Mouse (Mus musculus) forebrain, embryonic 12.5 days (tissue): ENCODE measurements at regions not wholly inside any gene's neighbourhood (a gene's known extent, or its start where the extent isn't known, plus 50 kb on each side); places are given as distances from the start of the nearest gene placed in this dataset.
"Not testable (repeated sequence)": the region's sequence is repeated elsewhere in the genome, so short reads cannot be mapped to it uniquely, and the experiment has no call there.

ENCODE experiments used
- ATAC-seq: fragments of 200-750 bp; cut with Nextera tagmentation; 2 replicates; pipeline ENCODE4 v1.8.0; 2017; ENCODE audit warnings: moderate TSS enrichment; ENCODE audit not compliant: low FRiP score
- H3K27ac ChIP-seq: fragments of 300-500 bp; sonication (generic); 2 replicates; pipeline ENCODE4 v1.5.1; 2016; ENCODE audit warnings: mild to moderate bottlenecking
- H3K27me3 ChIP-seq: fragments of 300-500 bp; sonication (generic); 2 replicates; pipeline ENCODE4 v1.6.1; 2016; ENCODE audit warnings: mild to moderate bottlenecking
- H3K36me3 ChIP-seq: fragments of 300-500 bp; sonication (generic); replicated peaks from 2 replicates; pipeline ENCODE4 v1.6.1; 2016; ENCODE audit warnings: mild to moderate bottlenecking
- H3K4me1 ChIP-seq: fragments of 300-500 bp; sonication (generic); 2 replicates; pipeline ENCODE4 v1.6.1; 2016
- H3K4me2 ChIP-seq: fragments of 300-500 bp; sonication (generic); 2 replicates; pipeline ENCODE4 v1.6.1; 2016; ENCODE audit warnings: mild to moderate bottlenecking, moderate library complexity
- H3K4me3 ChIP-seq: fragments of 300-500 bp; sonication (generic); replicated peaks from 2 replicates; pipeline ENCODE4 v1.5.1; 2016; ENCODE audit warnings: mild to moderate bottlenecking
- H3K9ac ChIP-seq: fragments of 300-500 bp; sonication (generic); 2 replicates; pipeline ENCODE4 v1.6.1; 2016; ENCODE audit warnings: mild to moderate bottlenecking
- H3K9me3 ChIP-seq: fragments of 300-500 bp; sonication (generic); 2 replicates; pipeline ENCODE4 v1.6.1; 2016
- WGBS: fragments of 180-500 bp; shearing (Covaris S2); methylation state at CpG from one replicate; pipeline ENCODE4 v1.1.7; 2016; 5-methylcytosine and 5-hydroxymethylcytosine counted together

DNA sequence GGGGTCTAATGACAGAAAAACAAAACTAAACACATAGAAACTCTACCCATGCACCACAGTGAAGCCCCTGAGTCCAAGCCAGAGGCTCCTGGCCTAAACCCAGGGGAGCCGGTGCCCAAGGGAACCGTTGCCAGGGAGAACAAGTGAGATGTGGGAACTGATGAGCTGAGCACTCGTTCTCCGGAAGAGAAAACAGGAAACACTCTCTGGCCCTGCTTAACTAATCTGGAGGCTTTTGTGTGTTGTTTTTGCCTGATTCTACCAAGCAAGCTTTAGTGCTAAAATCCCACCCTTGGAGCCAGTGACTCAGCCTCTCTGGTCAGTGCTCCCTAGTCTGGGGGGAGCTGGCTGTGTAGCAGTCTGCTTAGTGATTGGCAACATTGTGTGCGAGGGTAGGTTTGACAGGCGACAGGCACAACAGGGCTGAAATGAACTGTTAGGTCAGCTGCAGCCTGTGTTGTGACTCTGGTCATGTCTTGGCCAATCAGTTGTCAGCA lies 242.3 kb downstream of the Prex1 start:
- Histone ChIP-seq H3K9me3 (no peaks in the 10 kb centered on the region), H3K27ac (0 out of 2 replicates have a peak overlapping the region, but pooled peaks have one; percentile 36), H3K9ac (no peak overlapping the region), H3K4me2 (no peak overlapping the region), H3K27me3 (no peaks in the 10 kb centered on the region), H3K4me3 (no peak overlapping the region), H3K36me3 (no peaks in the 10 kb centered on the region), H3K4me1 (peaks cover 20% of the 10 kb centered on the region)
- no peak for ATAC-seq
- WGBS, result 61% methylated on average over 6 of the region's 6 CpGs

DNA sequence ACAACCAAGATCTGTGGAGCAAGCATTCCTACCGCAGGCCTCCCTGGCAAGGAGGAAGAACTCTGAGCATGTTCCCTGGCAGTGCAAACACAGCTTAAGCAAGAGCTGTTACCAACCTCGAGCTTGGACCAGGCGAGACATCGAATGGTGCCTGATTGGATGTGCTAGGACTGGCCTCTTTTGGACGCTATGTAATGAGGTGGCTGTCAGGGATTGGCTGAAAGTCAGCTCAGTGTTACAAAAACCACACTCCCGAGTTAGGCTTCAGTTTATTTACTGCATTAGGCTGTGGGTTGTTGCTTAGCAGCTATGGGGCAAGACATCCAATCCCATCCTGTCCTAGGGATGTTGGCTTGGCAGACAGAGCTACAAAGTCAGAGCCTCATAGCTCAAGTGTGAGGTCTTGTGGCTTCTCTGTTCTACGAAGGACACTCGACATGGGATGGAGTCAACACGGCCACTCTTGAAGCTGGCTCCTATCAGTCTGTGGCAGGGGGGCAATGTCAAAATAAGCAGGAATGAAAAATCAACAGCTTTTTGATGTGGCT lies 244.5 kb downstream of the Prex1 start:
- 90% methylated on average over 9 of the region's 9 CpGs for WGBS
- ATAC-seq, result no peak
- H3K27me3 ChIP-seq, result no peaks in the 10 kb centered on the region
- no peak overlapping the region for H3K4me2 ChIP-seq
- no peaks in the 10 kb centered on the region for H3K9me3 ChIP-seq
- H3K36me3 ChIP-seq, result no peaks in the 10 kb centered on the region
- no peak overlapping the region for H3K9ac ChIP-seq
- H3K4me3 ChIP-seq, result no peak overlapping the region
- H3K27ac ChIP-seq, result no peak overlapping the region
- peaks cover 9% of the 10 kb centered on the region for H3K4me1 ChIP-seq

DNA sequence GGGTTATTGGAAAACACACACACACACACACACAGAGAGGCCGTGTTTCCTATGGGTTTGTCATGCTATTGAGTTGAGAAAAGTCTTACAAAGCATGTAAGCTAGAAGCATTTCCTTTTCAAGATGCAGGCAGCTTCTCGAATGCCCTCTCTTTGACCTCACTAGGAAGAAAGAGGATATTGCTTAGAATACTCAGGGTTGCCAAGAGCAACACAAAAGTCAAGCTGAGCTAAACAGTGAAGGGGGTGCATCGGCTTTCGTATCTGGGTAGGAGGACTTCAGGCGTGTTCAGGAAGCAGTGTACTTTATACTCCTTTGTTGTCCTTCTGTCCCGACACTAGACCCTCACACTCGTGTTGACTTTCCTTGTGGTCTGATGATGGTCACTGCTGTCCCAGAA lies 246.5 kb downstream of the Prex1 start:
- Histone ChIP-seq H3K4me2 (no peak overlapping the region), H3K9me3 (no peaks in the 10 kb centered on the region), H3K27ac (no peak overlapping the region), H3K27me3 (no peaks in the 10 kb centered on the region), H3K4me1 (peaks cover 7% of the 10 kb centered on the region), H3K9ac (no peak overlapping the region), H3K36me3 (no peaks in the 10 kb centered on the region), H3K4me3 (no peak overlapping the region)
- WGBS, result 73% methylated on average over 7 of the region's 7 CpGs
- no peak for ATAC-seq

DNA sequence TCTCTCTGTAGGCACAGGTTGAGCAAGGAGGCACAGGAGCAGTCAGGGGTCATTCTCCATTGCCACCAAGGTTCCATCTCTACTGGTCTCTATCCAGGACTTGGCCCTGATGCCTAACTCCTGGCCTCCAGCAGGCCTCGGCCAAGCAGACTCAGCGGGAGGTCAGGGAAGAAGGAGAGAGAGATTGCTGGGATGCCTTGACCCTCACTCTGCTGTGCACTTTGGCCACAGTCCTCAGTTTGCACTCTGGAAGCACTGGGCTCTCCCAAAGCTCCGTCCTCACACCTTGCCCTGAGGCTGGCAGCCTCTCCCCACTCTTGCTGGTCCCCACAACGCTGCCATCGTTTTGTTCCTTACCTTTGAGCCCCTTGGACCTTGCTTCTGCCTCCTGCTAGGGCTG lies 248.1 kb downstream of the Prex1 start:
- H3K27ac ChIP-seq, result no peak overlapping the region
- WGBS, result 82% methylated on average over 5 of the region's 5 CpGs

DNA sequence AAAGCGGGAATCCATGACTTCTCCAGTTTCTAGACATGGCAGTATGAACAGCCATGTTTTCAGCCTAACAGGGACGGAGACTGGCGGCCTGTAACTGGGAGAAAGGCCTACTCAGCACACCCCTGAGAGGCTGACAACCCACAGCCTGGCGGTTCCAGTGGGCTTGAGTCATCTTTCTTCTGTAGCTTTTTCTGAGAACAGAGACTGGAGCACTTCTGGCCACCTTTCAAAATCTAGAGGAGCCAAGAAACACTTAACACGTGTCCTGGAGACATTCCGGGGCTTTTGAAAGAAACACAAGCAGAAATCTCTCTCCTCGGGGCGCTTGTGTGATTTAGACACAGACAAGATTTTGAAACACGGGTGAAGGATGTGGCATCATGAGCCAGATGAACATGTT lies 250.1 kb downstream of the Prex1 start:
- WGBS, result 85% methylated on average over 9 of the region's 9 CpGs
- Histone ChIP-seq H3K36me3 (no peaks in the 10 kb centered on the region), H3K4me2 (no peak overlapping the region), H3K9ac (no peak overlapping the region), H3K4me1 (no peaks in the 10 kb centered on the region; the same call in 1 of the 2 replicates), H3K27ac (no peak overlapping the region), H3K4me3 (no peak overlapping the region), H3K27me3 (no peaks in the 10 kb centered on the region), H3K9me3 (no peaks in the 10 kb centered on the region)
- ATAC-seq, result no peak

More for the DNA sequence above, 248.1 kb downstream of the Prex1 start:
- Histone ChIP-seq H3K9me3 (no peaks in the 10 kb centered on the region), H3K4me2 (no peak overlapping the region), H3K27me3 (no peaks in the 10 kb centered on the region), H3K9ac (no peak overlapping the region), H3K4me3 (no peak overlapping the region), H3K36me3 (no peaks in the 10 kb centered on the region), H3K4me1 (no peaks in the 10 kb centered on the region)
- no peak for ATAC-seq

DNA sequence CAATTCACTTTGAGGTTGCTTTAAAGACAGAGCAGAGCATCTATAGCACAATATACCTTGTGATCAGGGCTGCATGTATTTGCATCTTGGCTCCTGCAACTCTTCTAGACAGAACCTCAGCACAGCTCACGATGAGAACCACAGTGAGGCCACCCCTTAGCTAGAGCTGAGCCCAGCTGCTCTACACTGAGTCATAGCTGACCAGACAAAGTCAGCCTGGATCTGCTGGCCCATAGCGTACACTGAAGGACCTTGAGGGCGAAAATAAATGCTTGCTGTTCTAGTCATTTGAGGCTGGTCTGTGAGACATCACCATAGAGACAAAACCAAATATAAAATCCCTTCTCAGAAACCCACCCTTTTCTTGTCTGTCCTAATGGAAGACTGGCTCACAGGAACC lies 251.7 kb downstream of the Prex1 start:
- Histone ChIP-seq H3K27ac (no peak overlapping the region), H3K9me3 (no peaks in the 10 kb centered on the region), H3K36me3 (no peaks in the 10 kb centered on the region), H3K4me3 (no peak overlapping the region), H3K9ac (no peak overlapping the region), H3K27me3 (no peaks in the 10 kb centered on the region), H3K4me2 (no peak overlapping the region), H3K4me1 (no peaks in the 10 kb centered on the region; the same call in 1 of the 2 replicates)
- 94% methylated on average over 3 of the region's 3 CpGs for WGBS
- no peak for ATAC-seq

DNA sequence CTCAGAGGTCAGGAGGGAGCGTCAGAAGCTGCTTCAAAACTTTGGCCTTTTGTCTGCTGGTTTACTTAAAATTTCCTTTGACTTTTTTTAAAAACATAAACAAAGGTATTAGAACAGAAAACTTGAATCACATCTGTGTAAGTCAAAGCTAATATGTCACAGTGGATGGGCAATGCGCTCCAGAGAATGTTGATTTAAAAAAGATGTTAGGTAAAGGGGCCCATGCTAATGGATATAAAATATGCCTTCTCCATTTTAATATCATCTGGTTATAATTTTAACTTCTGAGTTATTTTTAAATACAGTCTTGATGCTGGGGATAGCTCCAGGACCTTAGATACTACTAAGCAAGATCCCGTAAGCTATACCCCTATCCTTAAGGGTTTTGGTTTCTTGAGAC lies 252.5 kb downstream of the Prex1 start:
- Histone ChIP-seq H3K27me3 (no peaks in the 10 kb centered on the region), H3K4me2 (no peak overlapping the region), H3K9me3 (no peaks in the 10 kb centered on the region), H3K36me3 (no peaks in the 10 kb centered on the region), H3K4me1 (no peaks in the 10 kb centered on the region; the same call in 1 of the 2 replicates), H3K4me3 (no peak overlapping the region), H3K9ac (no peak overlapping the region), H3K27ac (no peak overlapping the region)
- no peak for ATAC-seq
- 88% methylated on average over 3 of the region's 3 CpGs for WGBS

DNA sequence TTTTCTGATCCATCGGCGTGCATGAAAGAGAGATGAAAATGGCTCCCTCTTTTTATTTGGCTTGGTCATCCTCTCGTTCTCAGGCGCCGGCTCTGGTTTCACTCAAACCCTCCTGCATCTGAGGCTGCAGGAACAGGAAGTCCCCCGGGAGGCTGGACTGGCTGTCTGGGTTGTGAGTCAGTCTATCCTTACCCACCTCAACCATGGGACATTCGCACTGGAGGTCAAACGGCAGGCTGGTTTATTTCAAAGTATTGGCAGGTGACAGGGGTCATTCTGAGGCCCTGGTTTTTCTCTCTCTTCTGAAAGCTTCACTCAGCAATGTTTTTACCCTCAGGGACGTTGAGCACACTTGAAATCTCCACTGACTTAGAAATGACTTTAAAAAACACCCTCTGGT lies 253.7 kb downstream of the Prex1 start:
- Histone ChIP-seq H3K4me2 (no peak overlapping the region), H3K27me3 (no peaks in the 10 kb centered on the region), H3K4me3 (no peak overlapping the region), H3K4me1 (no peaks in the 10 kb centered on the region; the same call in 1 of the 2 replicates), H3K36me3 (no peaks in the 10 kb centered on the region), H3K9ac (no peak overlapping the region), H3K27ac (no peak overlapping the region), H3K9me3 (no peaks in the 10 kb centered on the region)
- ATAC-seq, result no peak
- WGBS, result 72% methylated on average over 9 of the region's 9 CpGs

DNA sequence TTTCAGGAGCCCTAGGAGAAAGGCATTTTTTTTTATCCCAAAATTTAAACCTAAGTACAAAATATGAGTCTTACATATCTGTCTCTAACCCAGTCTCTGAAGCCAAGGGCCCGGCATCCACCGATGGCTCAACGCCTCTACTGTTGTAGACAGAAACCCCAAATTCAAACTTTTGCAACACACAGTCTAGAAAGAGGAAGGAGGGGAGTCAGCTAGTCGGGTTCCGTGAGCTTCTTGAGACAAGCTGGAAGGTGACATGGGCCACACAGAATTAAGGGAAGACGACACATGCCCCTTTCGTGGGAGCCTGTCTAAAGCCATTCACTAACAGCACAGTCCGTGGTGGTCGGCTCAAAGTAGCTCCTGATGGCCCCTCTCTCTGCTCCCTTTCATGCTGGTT lies 254.7 kb downstream of the Prex1 start:
- 88% methylated on average over 9 of the region's 9 CpGs for WGBS
- Histone ChIP-seq H3K27me3 (no peaks in the 10 kb centered on the region), H3K9me3 (no peaks in the 10 kb centered on the region), H3K9ac (no peak overlapping the region), H3K4me2 (no peak overlapping the region), H3K4me1 (no peaks in the 10 kb centered on the region; the same call in 1 of the 2 replicates), H3K4me3 (no peak overlapping the region), H3K27ac (no peak overlapping the region), H3K36me3 (no peaks in the 10 kb centered on the region)
- no peak for ATAC-seq

DNA sequence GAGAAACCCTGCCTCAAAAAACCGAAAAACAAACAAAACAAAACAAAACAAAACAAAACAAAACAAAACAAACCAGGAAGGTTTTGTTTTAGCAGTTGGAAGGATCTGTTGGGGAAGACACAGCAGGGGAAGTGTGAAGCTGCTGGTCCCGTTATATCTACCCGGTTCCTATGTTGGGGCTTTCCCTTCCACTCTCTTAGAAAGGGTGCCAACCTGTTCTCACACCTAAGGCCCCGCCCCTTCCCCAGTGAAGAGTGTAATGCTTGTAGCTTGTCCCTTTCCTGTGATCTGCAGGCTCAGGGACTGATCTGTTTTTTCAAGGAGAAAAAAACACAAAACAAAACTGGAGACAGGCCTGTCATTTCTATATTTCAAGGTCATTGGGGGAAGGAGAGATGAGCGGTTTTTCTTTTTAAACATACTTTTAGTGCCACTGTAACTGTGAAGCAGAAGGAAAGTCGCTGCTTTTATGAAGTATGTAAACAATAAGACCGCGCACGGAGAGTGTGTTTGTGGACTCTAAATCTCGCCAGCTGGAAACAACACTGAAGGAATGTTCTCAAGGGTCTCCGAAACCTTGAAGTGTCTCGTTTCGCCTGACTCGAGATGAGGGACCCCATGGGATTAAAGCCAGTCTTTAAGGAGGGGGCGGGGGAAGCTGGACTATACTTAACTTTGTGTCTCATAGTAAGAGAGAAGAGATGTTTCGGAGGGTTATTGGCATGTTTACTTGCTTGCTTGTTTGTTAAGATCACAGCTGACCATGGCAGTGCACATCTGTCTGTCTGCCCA lies 256.1 kb downstream of the Prex1 start:
- Histone ChIP-seq H3K4me1 (no peaks in the 10 kb centered on the region; the same call in 1 of the 2 replicates), H3K9ac (no peak overlapping the region), H3K27ac (no peak overlapping the region), H3K36me3 (no peaks in the 10 kb centered on the region), H3K9me3 (no peaks in the 10 kb centered on the region), H3K4me3 (no peak overlapping the region), H3K27me3 (0 out of 2 replicates have a peak, but pooled peaks cover 3% of the 10 kb centered on the region), H3K4me2 (no peak overlapping the region)
- ATAC-seq, result no peak
- 69% methylated on average over 16 of the region's 16 CpGs for WGBS

DNA sequence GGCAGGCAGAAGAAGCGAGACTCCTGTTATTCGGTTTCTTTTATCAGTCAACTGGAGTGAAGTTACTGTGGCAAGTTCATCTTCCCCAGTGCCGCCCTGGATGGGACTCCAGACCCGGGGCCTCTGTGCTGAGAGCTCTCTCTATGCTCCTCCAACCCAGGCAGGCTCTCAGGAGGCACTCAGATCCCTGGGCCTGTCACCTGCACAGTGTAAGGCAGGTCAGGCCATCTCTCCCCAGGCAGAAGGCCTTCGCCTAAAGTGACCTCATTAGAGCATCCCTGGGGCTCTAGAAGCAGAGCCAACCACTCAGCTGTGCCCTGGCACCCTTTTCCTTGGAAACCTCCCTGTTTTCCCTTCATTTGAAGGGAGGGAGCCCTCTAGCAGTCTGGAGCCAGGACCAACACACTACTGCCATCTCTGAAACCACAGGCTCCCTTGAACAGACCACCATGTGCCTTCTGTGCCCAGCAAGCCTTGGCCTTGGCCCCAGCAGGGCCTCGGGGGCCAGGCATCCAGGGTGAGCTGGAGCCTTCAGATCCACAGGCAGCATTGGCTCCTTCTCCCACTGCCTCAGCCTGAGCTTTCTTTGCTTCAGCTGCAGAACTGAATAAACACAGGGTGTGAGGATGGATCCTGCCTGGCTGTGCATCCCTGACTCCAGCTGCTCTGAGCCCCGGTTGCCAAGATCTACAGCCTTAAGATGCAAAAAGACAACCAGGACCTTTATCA lies 259.3 kb downstream of the Prex1 start:
- not testable (repeated sequence) for ATAC-seq, H3K27me3 ChIP-seq, H3K9ac ChIP-seq, H3K27ac ChIP-seq, H3K4me2 ChIP-seq, H3K36me3 ChIP-seq, H3K9me3 ChIP-seq, H3K4me3 ChIP-seq
- 74% methylated on average over 2 of the region's 7 CpGs for WGBS
- peaks cover 17% of the 10 kb centered on the region for H3K4me1 ChIP-seq

DNA sequence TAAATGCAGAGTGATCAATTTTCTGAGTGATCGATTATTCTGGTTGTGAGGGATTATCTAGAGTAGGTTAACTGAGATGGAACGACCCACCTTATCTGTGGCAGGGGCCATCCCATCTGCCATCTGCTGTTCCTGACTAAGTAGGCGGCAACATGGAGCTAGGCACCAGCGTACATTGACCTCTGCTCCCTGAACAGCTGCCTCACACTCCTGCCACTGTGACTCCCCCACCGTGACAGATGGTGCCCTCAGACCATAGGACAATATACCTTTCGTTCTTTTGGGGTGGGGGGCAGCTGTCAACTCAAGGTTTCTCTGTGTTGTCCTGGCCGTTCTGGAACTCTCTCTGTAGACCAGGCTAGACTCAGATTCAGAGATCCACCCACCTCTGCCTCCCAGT lies 262.7 kb downstream of the Prex1 start:
- Histone ChIP-seq H3K27ac (no peak overlapping the region), H3K27me3 (0 out of 2 replicates have a peak, but pooled peaks cover 3% of the 10 kb centered on the region), H3K9ac (no peak overlapping the region), H3K4me2 (no peak overlapping the region), H3K36me3 (no peaks in the 10 kb centered on the region), H3K9me3 (no peaks in the 10 kb centered on the region), H3K4me1 (peaks cover 21% of the 10 kb centered on the region), H3K4me3 (no peak overlapping the region)
- ATAC-seq, result no peak
- WGBS, result 82% methylated on average over 7 of the region's 7 CpGs
